Mouse (Mus musculus) adrenal gland, postnatal 10 days (tissue): ENCODE measurements around the gene Vav3. TPM values are rescaled to one million over a fixed set of nuclear protein-coding genes. Genes with fewer than 3 reads are reported as not detected.
A peak's percentile ranks its signal among the peaks of the same experiment; 100 is the strongest.
"Not testable (repeated sequence)": the region's sequence is repeated elsewhere in the genome, so short reads cannot be mapped to it uniquely, and the experiment has no call there.

Experiments used
- DNase-seq: peaks from one replicate; pipeline ENCODE4 v3.0.0; 2021; ENCODE audit warnings: mixed read lengths
- total RNA-seq, 2 experiments: library from RNA; stranded (reverse); gene quantifications; 2 replicates each; pipeline ENCODE4 v1.2.3; 2021

Vav3 gene
- total RNA-seq, 2 experiments from 2014 or later, result 5.7 to 6.2 TPM

DNA sequence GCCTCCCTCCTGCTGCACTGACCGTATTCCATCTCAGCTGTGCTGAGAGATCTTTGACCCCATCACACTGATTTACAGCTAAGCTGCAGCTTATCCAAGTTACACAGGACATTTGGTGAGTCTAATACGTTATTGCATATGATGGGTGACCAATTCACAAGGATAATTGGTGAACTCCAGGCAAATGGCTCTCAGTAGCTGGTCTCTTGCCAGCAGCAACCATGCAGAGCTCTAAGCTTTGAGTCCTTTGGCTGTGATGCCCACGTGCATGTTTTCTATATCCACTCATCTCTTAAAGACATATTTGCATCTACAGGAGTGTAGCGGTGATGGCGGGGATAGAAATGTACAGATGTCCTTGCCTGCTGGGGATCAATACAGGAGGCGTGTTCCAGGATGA is 99.5 kb downstream of the Vav3 start:
- DNase-seq, result no peak

DNA sequence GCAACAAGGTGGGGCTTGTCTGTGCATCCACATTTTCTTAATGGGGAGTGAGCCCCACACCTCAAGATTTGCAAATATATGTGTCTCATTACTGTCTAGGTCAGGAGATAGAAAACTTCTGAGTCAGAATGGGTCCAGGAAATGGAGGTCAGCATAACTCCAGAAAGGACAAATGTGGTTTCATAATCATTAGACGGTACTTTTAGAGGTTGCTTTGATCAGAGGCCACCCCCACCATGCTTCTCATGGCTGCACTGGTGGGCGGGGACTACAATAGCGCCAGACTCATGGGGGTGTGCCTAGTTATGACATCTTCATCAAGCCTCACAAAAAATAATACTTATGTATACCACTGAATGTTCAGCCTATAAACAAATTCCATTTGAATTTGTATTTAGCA is 103.6 kb downstream of the Vav3 start:
- no peak for DNase-seq

DNA sequence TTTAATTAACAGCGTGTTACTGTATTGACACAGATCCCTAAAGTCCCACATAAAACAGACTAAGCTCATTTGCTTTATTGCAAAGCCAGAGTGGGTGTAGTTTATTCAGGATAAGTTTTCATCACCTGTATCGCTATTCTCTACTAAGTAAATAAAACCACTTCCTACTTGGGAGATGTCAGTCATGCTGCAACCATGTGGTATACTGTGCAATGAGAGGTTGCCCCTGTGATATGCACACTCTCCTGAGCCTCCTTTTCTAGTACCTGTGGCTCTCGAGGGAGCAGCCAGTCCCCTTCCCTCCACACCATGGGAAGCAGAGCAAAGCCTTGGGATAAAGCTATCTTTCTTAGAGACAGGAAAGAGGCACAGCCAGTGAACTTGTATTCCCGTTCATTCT is 106.5 kb downstream of the Vav3 start:
- DNase-seq, result no peak

DNA sequence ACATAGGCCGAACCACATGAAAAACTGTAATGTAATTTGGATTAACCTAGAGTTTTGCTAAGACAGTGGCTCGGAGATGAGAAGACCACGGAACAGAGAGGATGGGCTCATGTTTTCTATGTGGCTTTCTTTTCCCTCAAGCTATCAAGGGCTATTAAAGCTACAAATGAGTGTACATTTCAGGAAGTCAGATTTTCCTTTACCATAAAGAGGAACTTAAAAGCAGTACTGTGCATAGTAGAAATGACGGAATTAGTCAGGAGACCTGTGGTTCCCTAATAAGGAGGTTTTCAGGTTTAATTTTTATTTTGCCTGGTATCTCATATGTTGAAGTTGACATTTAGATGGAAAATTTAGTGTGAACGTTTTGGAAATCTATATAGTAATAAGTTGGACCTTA is 107.8 kb downstream of the Vav3 start:
- DNase-seq, result not testable (repeated sequence)

DNA sequence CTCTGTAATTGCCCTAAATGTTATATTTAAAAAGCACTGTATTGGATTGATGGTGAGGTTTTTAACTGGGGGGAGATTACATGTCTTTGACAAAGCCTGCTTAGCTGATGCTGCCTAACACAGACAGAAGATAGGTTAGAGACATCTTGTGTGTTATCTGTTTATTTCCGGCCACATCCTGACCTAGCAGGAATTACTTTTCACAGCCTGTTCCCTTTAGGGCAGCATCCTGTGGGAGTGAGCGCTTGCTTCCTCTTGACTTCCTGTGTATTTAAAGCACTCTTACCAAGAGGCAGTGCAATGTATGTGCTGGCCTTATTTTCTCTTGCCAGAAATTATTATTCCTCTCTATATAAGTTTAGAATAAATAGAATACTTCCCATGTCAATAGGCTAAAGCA is 111.5 kb downstream of the Vav3 start:
- no peak for DNase-seq

DNA sequence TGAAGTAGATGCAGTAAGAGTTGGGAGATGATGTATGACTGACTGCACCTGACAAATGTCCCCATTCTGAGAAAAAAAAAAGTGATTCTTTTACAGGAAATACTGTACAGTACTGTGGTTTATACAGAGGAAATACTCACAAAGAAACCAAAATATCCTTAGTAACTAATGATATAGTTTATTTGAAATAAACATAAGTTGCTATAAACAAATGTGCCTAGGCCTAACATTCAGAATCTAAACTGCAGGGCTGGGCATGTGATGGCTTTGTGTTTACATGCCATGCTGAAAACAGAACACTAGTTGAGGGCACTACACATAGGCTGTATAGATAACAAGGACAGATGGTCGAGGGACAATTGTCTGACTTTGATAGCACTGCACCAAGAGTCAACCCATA is 114.2 kb downstream of the Vav3 start:
- no peak for DNase-seq

DNA sequence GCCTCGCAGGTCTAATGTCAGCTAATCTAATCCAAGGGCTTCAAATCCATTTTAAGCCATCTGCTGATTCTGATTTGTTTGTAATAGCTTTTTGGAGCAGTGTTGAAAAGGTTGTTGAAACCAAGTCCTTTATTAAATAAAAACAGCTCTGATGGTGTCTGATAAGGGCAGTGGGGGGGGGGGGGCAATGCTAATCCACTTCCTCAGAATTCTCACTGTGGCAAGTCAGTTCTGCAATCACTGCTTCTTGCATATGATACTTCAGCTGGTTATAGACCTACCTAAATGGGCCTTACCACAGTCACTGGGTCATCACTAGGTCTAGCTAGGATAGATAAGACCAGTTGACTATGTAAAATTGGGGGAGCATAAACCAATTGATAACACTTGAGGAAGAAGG is 115.9 kb downstream of the Vav3 start:
- DNase-seq, result no peak

DNA sequence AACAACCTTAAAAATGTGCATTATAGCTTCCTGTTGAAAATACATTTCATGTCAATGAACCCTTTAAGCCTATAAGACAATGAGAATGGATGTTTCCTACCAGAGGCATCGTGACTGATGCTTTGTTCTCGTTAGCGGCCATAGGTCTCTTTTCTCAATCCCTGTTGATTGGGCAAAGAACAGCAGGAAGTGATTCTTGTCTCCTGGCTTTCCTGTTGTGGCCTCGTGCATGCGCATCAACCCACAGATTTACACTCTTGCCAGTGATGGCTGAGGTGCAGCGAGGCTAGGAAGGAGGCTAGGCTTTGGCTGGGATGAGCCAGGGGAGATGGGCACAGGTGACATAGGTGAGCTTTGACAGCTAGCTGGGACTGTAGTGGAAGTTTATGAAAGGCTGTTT is 123.2 kb downstream of the Vav3 start:
- no peak for DNase-seq

DNA sequence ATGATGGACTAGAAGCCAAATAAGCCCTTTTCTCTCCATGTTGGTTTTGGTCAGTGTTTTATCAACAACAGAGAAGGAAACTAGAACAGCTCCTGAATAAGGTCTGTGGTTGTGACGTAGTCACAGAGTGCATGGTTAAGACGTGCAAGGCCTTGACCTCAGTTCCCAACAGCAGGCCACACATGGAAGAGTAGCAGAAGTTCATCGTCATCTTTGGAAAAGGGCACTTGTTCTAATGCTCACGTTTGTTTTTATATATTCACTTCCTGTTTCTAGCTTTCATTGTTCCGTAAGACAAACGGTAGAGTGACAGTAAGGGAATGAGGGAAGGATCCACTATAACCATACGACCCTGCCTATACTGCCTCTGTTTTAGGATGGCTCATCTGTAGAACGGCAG is 124.1 kb downstream of the Vav3 start:
- DNase-seq, result no peak

DNA sequence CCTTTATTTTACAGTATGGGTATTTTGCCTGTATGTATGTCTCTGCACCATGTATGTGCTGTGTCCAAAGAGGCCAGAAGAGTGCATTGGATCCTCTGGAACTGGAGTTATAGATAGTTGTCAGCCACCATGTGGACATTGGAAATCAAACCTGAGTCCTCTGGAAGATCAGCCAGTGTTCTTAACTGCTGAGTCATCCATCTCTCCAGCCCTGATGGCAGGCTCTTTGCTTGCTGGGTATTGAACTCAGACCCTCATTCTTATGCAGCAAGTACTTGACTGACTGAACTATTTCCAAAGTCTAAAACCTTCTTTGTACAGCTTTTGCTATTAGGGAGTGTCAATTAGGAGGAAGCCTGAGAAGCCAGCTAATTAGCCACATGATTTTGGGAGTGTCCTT is 126.1 kb downstream of the Vav3 start:
- DNase-seq, result no peak

DNA sequence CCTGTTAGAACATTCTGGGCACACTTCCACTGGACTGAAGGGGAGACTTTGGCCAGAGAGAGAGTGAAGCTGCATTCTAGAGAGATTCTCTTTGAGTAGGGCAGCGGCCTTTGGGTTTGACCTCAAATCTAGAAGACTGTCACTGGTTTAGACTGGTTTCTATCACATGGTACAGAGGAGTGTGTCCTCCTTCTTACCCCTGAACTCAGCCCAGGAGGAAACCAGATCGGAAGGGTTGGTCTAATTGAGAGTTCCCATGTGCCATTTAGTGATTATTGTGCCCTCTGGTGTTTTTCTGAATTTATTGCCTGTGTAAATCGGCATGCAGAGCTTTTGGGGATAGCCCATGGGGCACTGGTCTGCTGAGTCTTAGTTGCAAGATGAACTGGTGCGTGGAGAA is 126.8 kb downstream of the Vav3 start:
- no peak for DNase-seq

DNA sequence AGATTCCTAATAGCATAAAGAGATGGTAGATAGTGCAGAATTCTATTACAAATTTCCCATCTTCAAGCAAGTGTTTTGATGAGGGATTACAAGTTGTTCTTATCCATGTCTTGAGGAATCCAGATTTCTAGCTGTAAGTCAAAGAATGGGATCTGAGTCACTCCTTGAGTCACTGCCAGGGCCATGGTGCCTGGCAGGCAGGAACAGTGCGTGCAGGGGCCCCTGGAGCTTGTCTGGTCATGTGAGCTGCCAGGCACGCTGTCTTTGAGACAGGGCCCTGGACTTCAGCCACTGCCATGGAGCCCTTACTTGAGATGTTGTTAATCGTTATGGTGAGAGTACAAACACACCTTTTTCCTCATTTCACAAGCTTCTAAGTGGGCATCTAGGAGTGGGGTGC is 129.0 kb downstream of the Vav3 start:
- peak; percentile 52 for DNase-seq

DNA sequence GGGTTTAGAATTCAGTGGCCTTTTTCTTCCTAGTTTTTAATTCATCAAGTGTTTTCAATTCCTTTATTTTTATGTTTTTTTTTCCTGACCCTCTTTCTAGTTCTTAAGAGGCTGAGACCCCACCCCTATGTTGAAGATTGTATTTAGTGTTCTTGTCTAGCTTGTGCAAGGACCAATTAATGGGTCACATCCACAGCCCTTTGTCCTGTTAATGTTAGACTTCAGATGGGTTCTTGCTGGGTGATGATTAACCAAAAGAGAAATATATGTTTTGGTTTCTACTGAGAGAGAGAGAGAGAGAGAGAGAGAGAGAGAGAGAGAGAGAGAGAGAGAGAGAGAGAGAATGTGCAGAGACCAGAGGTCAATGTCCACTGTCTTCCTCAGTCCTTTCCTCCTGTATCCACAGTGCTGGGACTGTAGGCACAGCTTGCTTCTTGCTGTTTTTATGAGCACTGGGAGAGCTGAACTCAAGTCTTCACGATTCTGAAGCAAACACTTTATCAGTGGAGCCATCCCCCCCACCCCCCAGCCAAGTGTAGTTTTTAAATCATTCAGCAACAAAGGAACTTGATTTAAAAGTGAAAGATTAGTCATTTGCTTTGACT is 130.3 kb downstream of the Vav3 start:
- DNase-seq, result no peak

DNA sequence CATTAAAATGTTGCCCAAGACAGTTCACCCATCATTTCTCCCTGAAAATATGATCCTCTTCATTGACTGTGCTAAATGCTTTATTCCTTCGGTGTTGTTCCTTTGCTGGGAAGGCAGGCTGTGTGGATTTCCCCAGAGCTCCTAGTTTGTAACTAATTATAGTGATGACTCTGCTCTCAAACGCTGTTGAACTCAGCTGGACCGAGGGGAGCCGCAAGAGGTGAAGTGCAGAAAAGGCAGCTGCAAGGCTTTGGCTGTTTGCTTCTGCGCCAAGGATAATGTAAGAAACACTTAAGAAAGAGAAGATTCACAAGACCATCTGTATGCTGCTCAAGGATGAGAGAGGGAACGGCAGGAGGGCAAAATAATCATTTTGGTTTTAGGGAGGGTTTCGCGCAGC is 136.1 kb downstream of the Vav3 start:
- DNase-seq, result no peak

DNA sequence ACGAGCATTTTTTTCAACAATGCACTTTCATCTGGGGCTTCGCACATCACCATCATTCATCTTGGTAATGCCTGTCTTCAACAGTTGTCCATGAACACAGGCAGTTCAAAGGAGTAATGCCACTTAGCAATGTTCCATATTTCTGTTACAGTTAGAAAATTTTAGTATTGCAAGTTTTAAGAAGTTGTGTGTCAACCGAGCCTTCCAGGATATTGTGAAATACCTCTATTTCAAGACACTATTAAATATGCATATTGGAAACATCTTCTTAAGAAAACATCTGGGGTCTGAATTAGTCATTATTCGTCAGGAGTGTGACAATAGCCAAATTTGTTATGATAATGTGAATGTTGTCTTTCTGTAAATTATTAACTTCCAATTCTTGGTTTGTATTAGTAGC is 137.8 kb downstream of the Vav3 start:
- DNase-seq, result no peak

DNA sequence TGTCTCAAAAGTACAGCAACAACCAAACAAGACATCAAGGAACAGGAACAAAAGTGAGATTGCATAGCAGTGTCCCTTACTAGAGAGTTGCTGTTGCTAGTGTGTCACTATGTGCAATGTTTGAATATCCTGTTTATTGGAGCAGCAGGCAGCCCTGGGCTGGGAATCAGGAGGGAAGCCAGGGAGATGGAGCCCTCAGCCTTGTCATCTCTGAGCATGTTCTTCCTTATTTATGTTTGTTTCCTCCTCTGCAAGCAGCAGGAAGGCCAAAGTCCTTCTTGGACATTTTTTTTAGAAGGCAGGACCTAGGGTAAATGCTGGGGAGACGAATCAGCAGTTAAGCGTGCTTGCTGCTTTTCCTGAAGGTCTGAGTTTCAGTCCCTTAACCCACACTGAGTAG is 140.2 kb downstream of the Vav3 start:
- no peak for DNase-seq

DNA sequence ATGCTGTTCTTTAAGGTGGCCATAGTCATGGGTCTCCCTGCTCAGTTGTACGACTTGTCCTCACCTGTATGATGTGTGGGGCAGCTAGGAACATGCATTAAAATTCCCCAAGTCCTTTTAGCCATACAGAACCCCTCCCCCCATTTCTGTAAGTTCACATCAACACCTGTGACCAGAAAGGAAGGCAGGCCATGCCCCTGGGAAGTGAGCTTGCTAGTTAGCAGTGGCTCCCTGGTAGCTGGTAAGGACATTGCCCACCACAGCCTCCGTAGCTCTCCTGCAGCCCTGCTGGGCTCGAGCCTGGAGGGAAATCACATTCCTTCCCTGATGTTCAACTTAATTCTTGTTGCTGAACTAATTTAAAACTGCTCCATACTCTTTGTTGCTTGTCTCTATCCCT is 146.3 kb downstream of the Vav3 start:
- no peak for DNase-seq

DNA sequence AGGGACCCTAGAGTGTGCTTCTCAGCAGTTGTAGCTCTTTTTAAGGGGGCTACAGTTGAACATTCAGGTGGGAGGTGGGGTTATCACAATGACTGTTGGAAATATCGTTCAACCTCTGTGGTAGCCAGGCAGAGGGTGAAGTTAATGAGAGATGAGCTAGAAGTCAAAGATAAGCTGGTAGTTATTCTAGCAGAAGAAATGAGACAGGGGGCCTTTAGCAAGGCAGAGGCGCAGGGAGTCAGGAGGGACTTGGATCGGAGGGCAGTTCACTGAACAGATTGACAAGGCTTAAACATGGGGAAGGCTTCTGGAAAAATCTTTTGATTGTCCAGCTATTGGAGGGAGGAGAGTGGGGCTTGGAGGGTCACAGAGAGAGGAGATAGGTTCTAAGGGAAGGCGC is 147.4 kb downstream of the Vav3 start:
- no peak for DNase-seq

DNA sequence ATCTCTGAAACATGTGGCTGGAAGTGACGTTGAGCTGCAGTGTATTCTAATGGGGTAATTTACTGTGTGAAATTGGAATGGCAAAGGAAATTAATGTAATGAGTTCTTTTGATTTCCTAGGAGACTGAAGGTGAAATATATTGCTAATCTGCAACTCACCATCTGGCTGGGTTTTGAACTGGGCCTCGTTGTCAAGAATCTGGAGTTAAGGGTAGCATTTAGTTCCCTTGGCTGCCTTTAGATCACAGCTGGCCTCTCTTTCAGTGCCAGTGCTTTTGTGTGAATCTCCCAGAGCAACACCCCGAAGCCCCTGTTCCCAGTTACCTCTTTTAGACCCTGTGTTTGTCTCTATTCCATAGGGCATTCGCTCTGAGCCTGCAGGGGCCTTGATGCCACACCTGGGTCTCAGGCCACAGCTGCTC is 148.3 kb downstream of the Vav3 start:
- DNase-seq, result no peak

DNA sequence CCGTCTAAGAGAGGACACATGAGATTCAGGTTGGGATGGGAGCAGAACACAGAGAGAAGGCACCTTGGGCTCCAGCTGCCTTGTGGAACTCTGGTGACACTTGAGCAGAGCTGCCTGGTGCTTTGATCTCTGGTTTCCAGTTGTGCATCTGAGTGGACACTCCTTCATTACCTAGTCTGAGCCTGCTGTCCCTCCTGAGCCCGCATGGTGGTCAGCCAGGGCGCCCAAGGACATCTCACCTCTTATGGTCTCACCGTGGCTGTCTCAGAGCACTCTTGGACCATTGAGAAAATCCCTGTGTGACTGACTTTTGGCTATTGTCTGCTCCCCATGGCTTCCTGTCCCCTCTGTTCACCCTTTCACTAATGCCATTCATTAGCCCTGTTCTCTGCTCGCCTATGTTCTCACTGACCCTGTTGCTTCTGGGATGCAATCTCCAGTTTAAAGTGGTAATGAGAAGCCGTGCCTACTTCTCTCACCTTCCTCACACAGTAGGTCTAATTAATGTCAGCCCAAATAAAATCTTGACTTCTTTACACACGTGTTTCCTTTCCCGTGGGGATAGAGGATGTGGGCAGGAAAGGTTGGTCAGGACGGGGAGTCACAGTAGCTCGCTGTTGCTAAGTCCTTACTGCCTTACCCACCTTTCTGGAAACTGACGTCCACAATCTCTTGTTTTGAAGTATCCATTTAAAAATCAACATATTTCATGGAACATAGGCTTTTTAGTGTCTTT is 150.3 kb downstream of the Vav3 start:
- DNase-seq, result no peak

DNA sequence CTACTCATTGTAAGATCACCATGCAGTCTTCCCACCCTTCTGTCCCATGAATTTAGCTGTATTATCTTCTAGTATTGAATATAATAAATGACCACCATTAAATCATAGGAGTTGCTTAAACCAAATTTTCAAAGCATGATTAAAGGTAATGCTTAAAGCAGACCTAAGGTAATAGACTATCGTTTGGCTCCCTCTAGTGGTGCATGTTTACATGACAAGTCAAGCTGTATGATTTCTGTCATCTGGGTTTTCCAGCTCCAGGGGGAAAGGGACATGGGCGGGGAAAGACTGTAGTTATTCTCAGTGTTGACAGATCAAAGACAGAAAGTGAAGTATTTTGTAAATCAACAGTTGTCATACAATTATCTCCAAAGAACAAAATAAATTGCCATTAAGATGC is 151.1 kb downstream of the Vav3 start:
- DNase-seq, result peak; percentile 83

DNA sequence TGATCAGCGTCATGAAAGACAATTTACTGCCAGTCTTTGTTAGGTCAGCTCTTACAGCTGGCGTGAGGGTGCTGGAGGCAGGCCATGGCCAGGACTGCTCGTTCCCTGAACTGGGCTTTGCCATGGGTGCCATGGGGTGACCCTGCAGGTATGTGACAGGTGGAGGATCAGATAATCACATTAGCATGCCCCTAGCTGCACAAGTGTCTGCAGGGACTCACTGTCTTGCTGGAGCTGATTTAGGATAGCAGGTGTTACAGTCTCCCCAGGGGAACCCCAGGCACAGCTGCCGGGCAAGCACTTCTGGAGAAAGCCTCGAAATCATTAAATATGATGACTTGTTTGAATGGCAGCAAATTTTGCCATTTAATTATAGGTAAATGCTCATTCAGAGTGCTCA is 156.0 kb downstream of the Vav3 start:
- DNase-seq, result no peak

DNA sequence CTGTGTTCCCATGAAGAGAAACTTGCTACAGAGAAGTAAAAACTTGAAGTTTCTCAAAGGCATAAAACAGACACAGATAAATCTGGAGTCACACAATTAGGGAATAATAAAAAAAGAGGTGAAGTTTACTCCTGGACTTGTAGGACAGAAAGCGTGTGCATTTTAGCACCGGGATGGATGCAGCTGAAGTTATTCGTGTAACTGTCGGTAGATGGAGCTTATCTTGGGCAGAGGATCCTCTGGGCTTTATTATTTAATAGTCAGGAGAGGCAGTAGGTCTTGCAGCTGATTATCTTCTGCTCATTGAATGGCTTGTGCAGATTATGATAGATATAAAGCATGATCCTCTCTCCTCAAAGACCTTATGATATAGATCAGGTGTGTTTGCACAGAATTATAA is 156.6 kb downstream of the Vav3 start:
- no peak for DNase-seq

DNA sequence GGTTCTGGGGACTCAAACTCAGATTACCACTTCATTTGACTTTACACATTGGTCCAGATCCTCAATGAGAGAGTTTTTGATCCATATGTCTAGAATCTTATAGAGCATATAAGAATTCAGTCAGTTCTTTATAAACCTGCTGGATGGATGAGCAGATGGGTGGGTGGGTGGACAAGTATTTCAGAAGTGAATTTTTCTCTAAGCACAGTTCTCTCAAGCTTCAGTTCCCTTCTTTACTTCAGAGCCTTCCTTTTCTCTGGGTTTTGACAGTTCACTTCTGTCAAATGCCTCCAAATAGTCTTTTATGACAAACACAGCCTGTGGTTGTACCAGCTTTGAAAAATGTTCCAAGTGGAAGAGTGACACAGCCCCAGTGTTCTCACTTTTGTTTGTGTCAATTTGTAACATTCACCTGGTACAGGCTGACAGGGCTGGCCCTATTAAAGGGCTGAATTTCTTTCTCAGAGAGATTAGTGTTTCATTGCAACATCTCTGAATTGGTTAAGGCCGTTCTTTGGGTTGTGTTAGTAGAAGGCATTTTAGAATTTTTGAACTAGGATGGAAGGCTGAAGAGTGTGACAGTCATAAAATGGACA is 159.5 kb downstream of the Vav3 start:
- no peak for DNase-seq
